In genomic region chr12:77019708-77020511, GRCm38 (mm10) we compare ENCODE assay signal across 9 mouse cellular contexts. TPM values are rescaled to one million over a fixed set of nuclear protein-coding genes. Genes with fewer than 3 reads are reported as not detected.
A peak's percentile ranks its signal among the peaks of the same experiment; 100 is the strongest.
DNase-seq lines count a peak whose midpoint lies in the region; ATAC-seq and TF ChIP-seq lines count a peak whose summit lies in the region.
"Had no signal": no experiment of that assay in that cellular context is flagged by ENCODE, and none has a peak within 500 bp of the region (broad histone marks: within the 10 kb centered on the region; RNA-seq: fewer than 3 reads in every experiment).

No protein-coding gene starts in this region.

- H3K4me1 ChIP-seq in limb, embryonic 14.5 days (ENCODE audit: control insufficient read depth, insufficient read depth, low read length) = peaks cover 3% of the 10 kb centered on the region
- peaks cover 32% of the 10 kb centered on the region for H3K4me1 ChIP-seq in limb, embryonic 10.5 days
- H3K4me1 ChIP-seq in heart, embryonic 15.5 days (replicated peaks) = peaks cover 7% of the 10 kb centered on the region
- peaks cover 10% of the 10 kb centered on the region for H3K4me1 ChIP-seq in limb, embryonic 15.5 days
- no peaks in the 10 kb centered on the region for H3K4me1 ChIP-seq in stomach, postnatal 0 days (replicated peaks; ENCODE audit: control insufficient read depth, insufficient read depth)

- no peak for ATAC-seq in limb, embryonic 14.5 days (ENCODE audit: low FRiP score, low read depth)
- peak; percentile 55 for ATAC-seq in heart, embryonic 15.5 days (replicated peaks; ENCODE audit: insufficient number of reproducible peaks, insufficient read depth, low FRiP score, low read depth)
- peak; percentile 47 for ATAC-seq in limb, embryonic 15.5 days (ENCODE audit: insufficient number of reproducible peaks, low FRiP score, low TSS enrichment, low read depth)
- peak; percentile 64; the same call in 1 of the 2 replicates for ATAC-seq in stomach, postnatal 0 days (ENCODE audit: low FRiP score, low TSS enrichment)

- H3K4me3 ChIP-seq in limb, embryonic 14.5 days (replicated peaks; ENCODE audit: low read length) = no peak overlapping the region
- no peak overlapping the region for H3K4me3 ChIP-seq in limb, embryonic 10.5 days
- H3K4me3 ChIP-seq in heart, embryonic 15.5 days = no peak overlapping the region
- H3K4me3 ChIP-seq in limb, embryonic 15.5 days = no peak overlapping the region
- H3K4me3 ChIP-seq in stomach, postnatal 0 days (ENCODE audit: low read depth, low read length) = no peak overlapping the region

- TF ChIP-seq EP300 in stomach, postnatal 0 days (optimal IDR thresholded peaks at IDR 0.05) = no peak

- no peak overlapping the region for H3K9ac ChIP-seq in limb, embryonic 14.5 days (ENCODE audit: low read depth, low read length, severe bottlenecking)
- no peak overlapping the region for H3K9ac ChIP-seq in heart, embryonic 15.5 days
- H3K9ac ChIP-seq in limb, embryonic 15.5 days = no peak overlapping the region
- H3K9ac ChIP-seq in stomach, postnatal 0 days (ENCODE audit: low read length) = no peak overlapping the region
- H3K9ac ChIP-seq: liver, embryonic 14.5 days had no signal

- H3K27me3 ChIP-seq in limb, embryonic 14.5 days (ENCODE audit: control insufficient read depth, insufficient read depth, low read length) = no peaks in the 10 kb centered on the region
- H3K27me3 ChIP-seq in limb, embryonic 10.5 days (ENCODE audit: low read depth, poor library complexity, severe bottlenecking) = 0 out of 2 replicates have a peak, but pooled peaks cover 8% of the 10 kb centered on the region
- H3K27me3 ChIP-seq in heart, embryonic 15.5 days = no peaks in the 10 kb centered on the region
- no peaks in the 10 kb centered on the region for H3K27me3 ChIP-seq in limb, embryonic 15.5 days
- H3K27me3 ChIP-seq in stomach, postnatal 0 days (ENCODE audit: control insufficient read depth, insufficient read depth, low read length) = no peaks in the 10 kb centered on the region

- H3K4me2 ChIP-seq in limb, embryonic 14.5 days (replicated peaks; ENCODE audit: low read depth, low read length, severe bottlenecking) = no peak overlapping the region
- H3K4me2 ChIP-seq in heart, embryonic 15.5 days = no peak overlapping the region
- H3K4me2 ChIP-seq in limb, embryonic 15.5 days = no peak overlapping the region
- H3K4me2 ChIP-seq in stomach, postnatal 0 days (replicated peaks; ENCODE audit: low read depth) = no peak overlapping the region

- DNase-seq in limb, embryonic 14.5 days (ENCODE audit: low spot score) = peak; percentile 33
- DNase-seq in limb, embryonic 10.5 days (ENCODE audit: low spot score) = no peak
- peak; percentile 66 for DNase-seq in NIH3T3 (ENCODE audit: low read depth)
- DNase-seq in cerebellum, postnatal 25 days = peak; percentile 78 to 80
- DNase-seq in stomach, postnatal 0 days (ENCODE audit: low spot score) = peak; percentile 30
- no peak for DNase-seq in retina, postnatal 1 day

- 0 out of 2 replicates have a peak, but pooled peaks have one; percentile 12 for TF ChIP-seq CTCF in stomach, postnatal 0 days (IDR thresholded peaks at IDR 0.05; ENCODE audit: low read depth)

- 64% methylated on average over 14 of the region's 14 CpGs for WGBS in limb, embryonic 14.5 days
- WGBS in limb, embryonic 10.5 days = 56% methylated on average over 14 of the region's 14 CpGs
- WGBS in heart, embryonic 15.5 days = 50% methylated on average over 14 of the region's 14 CpGs
- 51% methylated on average over 14 of the region's 14 CpGs for WGBS in limb, embryonic 15.5 days
- WGBS in stomach, postnatal 0 days = 50% methylated on average over 13 of the region's 14 CpGs

- H3K36me3 ChIP-seq in limb, embryonic 14.5 days (ENCODE audit: control insufficient read depth, insufficient read depth, low read length) = no peaks in the 10 kb centered on the region
- no peaks in the 10 kb centered on the region for H3K36me3 ChIP-seq in limb, embryonic 10.5 days
- no peaks in the 10 kb centered on the region for H3K36me3 ChIP-seq in heart, embryonic 15.5 days
- no peaks in the 10 kb centered on the region for H3K36me3 ChIP-seq in limb, embryonic 15.5 days
- no peaks in the 10 kb centered on the region for H3K36me3 ChIP-seq in stomach, postnatal 0 days (ENCODE audit: control insufficient read depth, insufficient read depth, low read length)

- TF ChIP-seq POLR2A in limb, embryonic 14.5 days (IDR thresholded peaks at IDR 0.05; ENCODE audit: borderline replicate concordance, extremely low read depth, insufficient read depth, insufficient read length) = no peak

- H3K27ac ChIP-seq in limb, embryonic 14.5 days (replicated peaks; ENCODE audit: low read depth, low read length) = no peak overlapping the region
- no peak overlapping the region for H3K27ac ChIP-seq in limb, embryonic 10.5 days
- H3K27ac ChIP-seq in heart, embryonic 15.5 days = no peak overlapping the region
- no peak overlapping the region for H3K27ac ChIP-seq in limb, embryonic 15.5 days
- H3K27ac ChIP-seq in stomach, postnatal 0 days (replicated peaks) = no peak overlapping the region; the same call in 1 of the 2 replicates
- H3K27ac ChIP-seq: liver, embryonic 14.5 days had no signal

- no peaks in the 10 kb centered on the region for H3K9me3 ChIP-seq in limb, embryonic 14.5 days (ENCODE audit: control insufficient read depth, low read length)
- H3K9me3 ChIP-seq in limb, embryonic 10.5 days (replicated peaks) = no peaks in the 10 kb centered on the region
- no peaks in the 10 kb centered on the region for H3K9me3 ChIP-seq in heart, embryonic 15.5 days (replicated peaks)
- no peaks in the 10 kb centered on the region for H3K9me3 ChIP-seq in limb, embryonic 15.5 days
- no peaks in the 10 kb centered on the region for H3K9me3 ChIP-seq in stomach, postnatal 0 days (ENCODE audit: control insufficient read depth, low read length)

RNA-seq across cellular contexts. Expression of gene Max, which starts 57.9 kb away (rescaled TPM):
- polyA plus RNA-seq in limb, embryonic 14.5 days (2012; rRNA removed) = 54.8 and 59.9 TPM in 2 replicates
- polyA plus RNA-seq in limb, embryonic 14.5 days (2014; fragmentation: Nextera tagmentation; extraction: Ambion mirVana) = 33.6 and 36.2 TPM in 2 replicates
- 11.5 and 12.9 TPM in 2 replicates for polyA plus RNA-seq in limb, embryonic 10.5 days (2016; fragmentation: Nextera tagmentation; extraction: Ambion mirVana)
- polyA plus RNA-seq in heart, embryonic 15.5 days (2015; fragmentation: Nextera tagmentation; extraction: Ambion mirVana) = 8.4 and 9.1 TPM in 2 replicates
- 16.7 and 20.1 TPM in 2 replicates for polyA plus RNA-seq in limb, embryonic 15.5 days (2015; fragmentation: Nextera tagmentation; extraction: Ambion mirVana)
- 11.4 TPM in 2 replicates for polyA plus RNA-seq in stomach, postnatal 0 days (2015; fragmentation: Nextera tagmentation; extraction: Ambion mirVana)

Comparison
In these comparisons a context has a peak if more than half of its experiments do, and no peak if none do; other contexts are left out.
1. DNase-seq: peak in limb, embryonic 14.5 days (single experiment), NIH3T3 (single experiment), cerebellum, postnatal 25 days (2 of 2) and stomach, postnatal 0 days (single experiment); none in limb, embryonic 10.5 days (single experiment) and retina, postnatal 1 day (single experiment).